Mouse (Mus musculus) inflammation-experienced regulatory T-cells (primary cell): Measurements from ENCODE around the gene Urah. TPM values are rescaled to one million over a fixed set of nuclear protein-coding genes. Genes with fewer than 3 reads are reported as not detected.

ENCODE experiments used
- polyA plus RNA-seq, 2 experiments: library from polyadenylated mRNA; unstranded; fragments of 100-300 nt; shearing (Covaris generic); gene quantifications; one replicate each; pipeline ENCODE4 v1.2.1; 2017

Urah gene
- under 1 TPM in 1 of 2 experiments, not detected in 1; 0.58 TPM for polyA plus RNA-seq

GRCm38 (mm10) chr7:140834968-140835757 lies at the start of gene Urah:
TSS of gene Urah (plus strand) at chr7:140835018.

DNA sequence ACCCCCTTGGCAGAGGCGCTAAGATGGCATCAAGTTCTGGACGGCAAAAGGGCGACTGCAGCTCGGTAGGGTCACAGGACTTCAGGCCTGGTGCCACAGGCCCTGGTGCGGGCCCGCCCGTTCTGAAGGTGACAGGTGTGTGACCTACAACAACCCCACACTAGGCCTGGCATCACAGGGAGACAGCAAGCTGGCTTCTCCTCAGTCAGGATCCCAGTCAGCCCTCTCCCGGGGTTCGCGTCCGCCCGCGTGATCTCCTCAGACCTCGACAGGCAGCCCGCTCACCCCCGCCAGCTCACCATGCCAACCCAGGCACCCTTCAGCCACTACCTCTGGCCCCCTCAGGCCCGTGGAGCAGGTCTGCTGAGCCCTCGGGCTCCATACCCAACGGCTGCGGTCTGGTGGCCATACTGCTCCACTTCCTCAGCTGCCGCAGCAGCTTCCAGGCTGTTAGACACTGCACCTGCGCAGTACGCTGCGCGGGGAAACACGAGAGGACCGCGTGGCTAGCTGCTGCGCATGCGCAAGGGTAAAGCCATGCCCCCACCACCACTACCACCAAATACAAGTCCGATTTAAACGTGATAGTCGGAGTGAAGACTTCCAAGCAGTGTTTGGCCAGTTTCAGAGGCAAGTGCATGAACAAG lies 47.3 kb upstream of the Urah start, which contains the start of gene Syce1:
Syce1 (minus strand) TSS at position 447 of the 647 bp plus-strand sequence.

DNA sequence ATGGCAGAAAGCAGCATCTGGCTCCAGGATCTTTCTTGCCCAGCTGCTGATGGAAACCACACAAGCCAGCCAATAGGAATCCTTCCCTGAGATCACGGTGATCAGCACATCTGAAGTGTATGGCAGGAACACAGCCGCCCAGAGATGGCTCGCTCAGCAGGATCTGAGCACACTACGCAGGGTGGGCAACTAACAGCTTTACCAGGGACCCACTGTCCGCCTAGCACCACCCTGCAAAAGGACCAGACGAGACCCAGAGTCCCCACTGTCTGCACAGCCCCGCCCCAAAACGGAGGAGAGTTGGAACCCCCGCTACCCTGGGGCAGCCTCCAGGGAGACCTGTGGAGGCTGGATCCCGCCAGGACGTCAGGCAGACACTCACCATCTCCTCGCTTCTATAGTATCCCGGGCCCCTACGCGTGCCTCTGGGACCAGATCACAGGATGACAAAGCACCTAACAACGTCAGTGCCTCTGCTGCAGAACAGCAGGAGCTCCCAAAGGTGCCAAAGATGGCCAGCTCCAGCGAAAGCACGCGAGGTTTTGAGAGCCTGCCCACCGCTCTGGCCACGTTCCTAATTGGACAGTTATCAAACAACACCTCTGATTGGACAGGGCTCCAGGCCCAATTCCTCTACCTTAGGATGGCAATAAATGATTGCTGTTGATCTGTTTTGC lies 13.0 kb upstream of the Urah start, which contains the start of gene Zfp941:
Zfp941 (minus strand) TSS at position 526 of the 677 bp plus-strand sequence.

DNA sequence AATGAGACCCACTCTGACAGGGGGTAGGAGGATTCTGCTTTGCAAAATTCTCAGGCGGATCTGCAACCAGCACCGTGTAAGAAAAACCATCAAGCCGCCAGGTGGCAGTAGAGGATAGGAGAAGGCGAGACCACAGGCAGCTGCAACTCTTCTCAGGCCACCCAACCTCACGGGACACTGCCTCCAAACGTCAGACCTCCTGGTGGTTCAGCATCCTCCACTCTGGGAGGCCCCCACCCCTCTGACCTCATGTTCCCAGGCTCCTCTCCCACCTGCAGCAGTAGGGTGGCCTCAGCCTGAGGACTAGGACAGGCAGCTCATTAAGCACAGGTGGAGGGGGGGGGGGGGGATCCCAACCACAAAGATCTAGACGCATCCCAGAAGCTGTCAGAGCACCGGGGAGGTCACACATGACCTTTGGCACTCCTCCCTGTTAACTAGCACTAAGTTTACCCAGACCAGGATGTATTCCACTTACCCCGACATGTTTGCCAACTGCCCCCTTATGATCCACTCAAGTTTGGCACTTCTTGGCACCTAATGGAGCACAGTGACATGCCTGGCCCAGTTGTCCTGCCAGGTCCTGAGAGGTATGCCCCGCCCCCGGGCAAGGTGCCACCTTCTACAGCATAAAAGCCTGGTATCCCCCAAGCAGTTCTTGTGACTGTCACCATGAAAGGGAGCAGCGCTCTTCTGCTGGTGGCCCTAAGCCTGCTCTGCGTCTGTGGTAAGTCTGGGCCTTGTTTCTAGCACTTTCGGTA lies 10.3 kb downstream of the Urah start, which contains the start of gene Scgb1c1:
Scgb1c1 (plus strand) TSS at position 643 of the 761 bp plus-strand sequence.

GRCm38 (mm10) chr7:140847755-140848580 lies 13.2 kb downstream of the Urah start, which contains the start of gene Odf3:
TSS of gene Odf3 (plus strand) at chr7:140847805.

GRCm38 (mm10) chr7:140855860-140856784 lies 21.3 kb downstream of the Urah start, which contains the start of gene Gm45785:
TSS of gene Gm45785 (minus strand) at chr7:140856331.

GRCm38 (mm10) chr7:140856785-140857549 lies 22.1 kb downstream of the Urah start, which contains the start of gene Ric8a:
TSS of gene Ric8a (plus strand) at chr7:140856957.

GRCm38 (mm10) chr7:140857550-140858505 lies 23.0 kb downstream of the Urah start, which contains the start of gene Bet1l:
TSS of gene Bet1l (minus strand) at chr7:140857577.

DNA sequence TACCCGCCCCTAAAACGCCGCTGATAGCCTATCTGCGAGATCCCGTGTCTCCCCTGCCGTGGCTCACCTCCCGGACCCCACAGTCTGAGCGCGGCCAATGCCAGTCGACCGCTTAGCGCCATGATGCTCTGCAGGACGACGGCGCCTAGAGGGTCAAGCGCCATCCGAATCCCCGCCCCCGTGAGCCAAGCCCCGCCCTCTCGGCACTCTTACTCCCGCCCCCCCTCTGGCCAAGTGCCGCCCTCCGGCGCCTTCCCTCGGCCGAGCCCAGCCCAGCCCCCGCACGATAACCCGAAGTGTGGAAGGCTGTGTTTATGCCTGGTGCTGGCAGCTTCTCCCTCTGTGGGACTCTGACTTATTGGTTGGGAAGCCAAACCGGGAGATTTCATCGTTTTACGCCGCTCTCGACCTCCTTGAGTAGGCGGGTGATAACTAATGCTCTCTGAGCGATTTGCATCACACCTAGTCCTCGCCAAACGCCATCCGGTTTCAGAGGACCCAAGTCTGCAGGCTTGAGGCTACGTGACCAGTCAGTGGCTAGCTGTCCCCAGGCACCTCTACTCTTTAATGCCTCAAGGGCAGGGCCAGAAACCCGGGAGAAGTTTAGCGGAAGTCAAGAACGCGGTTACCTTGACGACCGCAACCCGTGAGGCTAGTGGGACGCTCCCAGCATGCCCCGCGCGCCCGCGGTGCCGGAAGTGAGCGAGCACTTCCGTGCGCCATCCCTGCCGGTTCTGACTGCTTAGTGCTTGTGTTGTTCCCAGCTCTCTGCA lies 47.1 kb downstream of the Urah start, which contains the start of the genes Psmd13 and Sirt3:
Psmd13 (plus strand) TSS at position 273 of the 773 bp plus-strand sequence.
Sirt3 (minus strand) TSS at position 614 of the 773 bp plus-strand sequence.

Other genes starting within 250 kb of the Urah start
- under 1 TPM; 0.06 to 0.12 TPM for gene Olfr46, start 233.7 kb upstream of the Urah start, polyA plus RNA-seq
- not detected for gene Olfr61, start 206.0 kb upstream of the Urah start, polyA plus RNA-seq
- gene Olfr53, start 188.6 kb upstream of the Urah start, polyA plus RNA-seq: not detected
- under 1 TPM; 0.08 to 0.70 TPM for gene Olfr539, start 175.1 kb upstream of the Urah start, polyA plus RNA-seq
- under 1 TPM; 0.04 to 0.20 TPM for gene Olfr45, start 153.1 kb upstream of the Urah start, polyA plus RNA-seq
- under 1 TPM in 1 of 2 experiments, not detected in 1; 0.84 TPM for gene Olfr541, start 137.8 kb upstream of the Urah start, polyA plus RNA-seq
- under 1 TPM; 0.10 to 0.18 TPM for gene Cyp2e1, start 71.3 kb upstream of the Urah start, polyA plus RNA-seq
- gene Syce1, start 47.2 kb upstream of the Urah start, polyA plus RNA-seq: under 1 TPM in 1 of 2 experiments, not detected in 1; 0.18 TPM
- 1 to 10 TPM in 1 of 2 experiments, under 1 TPM in 1; 0.46 to 1.9 TPM for gene Zfp941, start 12.8 kb upstream of the Urah start, polyA plus RNA-seq
- not detected for gene Scgb1c1, start 10.5 kb downstream of the Urah start, polyA plus RNA-seq
- gene Odf3, start 12.8 kb downstream of the Urah start, polyA plus RNA-seq: under 1 TPM in 1 of 2 experiments, not detected in 1; 0.28 TPM
- under 1 TPM in 1 of 2 experiments, not detected in 1; 0.54 TPM for gene Gm45785, start 21.3 kb downstream of the Urah start, polyA plus RNA-seq
- 100 to 1,000 TPM; 114 to 152 TPM for gene Ric8a, start 21.9 kb downstream of the Urah start, polyA plus RNA-seq
- 10 to 100 TPM; 41.3 to 51.5 TPM for gene Bet1l, start 22.6 kb downstream of the Urah start, polyA plus RNA-seq
- gene Psmd13, start 47.0 kb downstream of the Urah start, polyA plus RNA-seq: 100 to 1,000 TPM; 186 to 193 TPM
- gene Sirt3, start 47.3 kb downstream of the Urah start, polyA plus RNA-seq: 10 to 100 TPM in 1 of 2 experiments, 1 to 10 TPM in 1; 8.7 to 11.6 TPM
- not detected for gene Cox8b, start 65.4 kb downstream of the Urah start, polyA plus RNA-seq
- under 1 TPM in 1 of 2 experiments, not detected in 1; 0.05 TPM for gene Nlrp6, start 85.9 kb downstream of the Urah start, polyA plus RNA-seq
- gene Pgghg, start 106.4 kb downstream of the Urah start, polyA plus RNA-seq: 10 to 100 TPM; 24.8 to 37.5 TPM
- gene Ifitm5, start 115.3 kb downstream of the Urah start, polyA plus RNA-seq: 1 to 10 TPM in 1 of 2 experiments, under 1 TPM in 1; 0.35 to 1.1 TPM
- not detected for gene Gm45717, start 120.9 kb downstream of the Urah start, polyA plus RNA-seq
- 10 to 100 TPM; 37.1 to 96.5 TPM for gene Ifitm2, start 121.0 kb downstream of the Urah start, polyA plus RNA-seq
- gene Ifitm1, start 132.2 kb downstream of the Urah start, polyA plus RNA-seq: 1 to 10 TPM in 1 of 2 experiments, not detected in 1; 1.9 TPM
- 1 to 10 TPM; 3.5 to 8.8 TPM for gene Ifitm3, start 175.8 kb downstream of the Urah start, polyA plus RNA-seq
- gene Ifitm6, start 182.9 kb downstream of the Urah start, polyA plus RNA-seq: not detected
- not detected for gene Gm17387, start 194.1 kb downstream of the Urah start, polyA plus RNA-seq
- gene B4galnt4, start 226.1 kb downstream of the Urah start, polyA plus RNA-seq: 10 to 100 TPM; 18.8 to 19.5 TPM
- 100 to 1,000 TPM; 253 to 350 TPM for gene Pkp3, start 243.2 kb downstream of the Urah start, polyA plus RNA-seq